Mouse (Mus musculus) hindbrain, embryonic 14.5 days (tissue): Measurements from ENCODE around the gene Osm. TPM values are rescaled to one million over a fixed set of nuclear protein-coding genes. Genes with fewer than 3 reads are reported as not detected.

Source experiments
- ATAC-seq: fragments of 200-750 bp; cut with Nextera tagmentation; 2 replicates; pipeline ENCODE4 v1.8.0; 2017; ENCODE audit warnings: moderate number of reproducible peaks, mild to moderate bottlenecking, moderate TSS enrichment, moderate library complexity; ENCODE audit not compliant: low FRiP score
- DNase-seq: peaks from one replicate; pipeline ENCODE4 v3.0.0-alpha.2; 2015; ENCODE audit warnings: low spot score
- H3K27ac ChIP-seq: fragments of 300-500 bp; sonication (generic); 2 replicates; pipeline ENCODE4 v1.5.1; 2014; ENCODE audit warnings: mild to moderate bottlenecking, moderate library complexity
- H3K27me3 ChIP-seq: fragments of 300-500 bp; sonication (generic); 2 replicates; pipeline ENCODE4 v1.6.1; 2014; ENCODE audit warnings: mild to moderate bottlenecking, low read length, mixed read lengths; ENCODE audit not compliant: control insufficient read depth, insufficient read depth
- H3K36me3 ChIP-seq: fragments of 300-500 bp; sonication (generic); replicated peaks from 2 replicates; pipeline ENCODE4 v1.6.1; 2014; ENCODE audit not compliant: control insufficient read depth, insufficient read depth
- H3K4me1 ChIP-seq: fragments of 300-500 bp; sonication (generic); replicated peaks from 2 replicates; pipeline ENCODE4 v1.6.1; 2014; ENCODE audit warnings: antibody characterized with exemption, low read length, mixed read lengths; ENCODE audit not compliant: control insufficient read depth, insufficient read depth
- H3K4me2 ChIP-seq: fragments of 300-500 bp; sonication (generic); replicated peaks from 2 replicates; pipeline ENCODE4 v1.6.1; 2014; ENCODE audit warnings: mild to moderate bottlenecking, moderate library complexity
- H3K4me3 ChIP-seq: fragments of 300-500 bp; sonication (generic); replicated peaks from 2 replicates; pipeline ENCODE4 v1.5.1; 2014; ENCODE audit warnings: mild to moderate bottlenecking, low read length
- H3K9ac ChIP-seq: fragments of 300-500 bp; sonication (generic); 2 replicates; pipeline ENCODE4 v1.6.1; 2014
- H3K9me3 ChIP-seq: fragments of 300-500 bp; sonication (generic); 2 replicates; pipeline ENCODE4 v1.6.1; 2016; ENCODE audit warnings: low read length; ENCODE audit not compliant: control insufficient read depth
- WGBS: fragments of 180-500 bp; shearing (Covaris S2); extraction: QIAGEN DNeasy Blood & Tissue Kit; methylation state at CpG from one replicate; pipeline ENCODE4 v1.1.7; 2014; 5-methylcytosine and 5-hydroxymethylcytosine counted together
- polyA plus RNA-seq: library from polyadenylated mRNA; unstranded; fragments of >200 nt; fragmentation: Nextera tagmentation; extraction: Ambion mirVana; gene quantifications from 2 replicates; pipeline ENCODE4 v1.2.1, GENCODE M21; 2014

The Osm gene
- polyA plus RNA-seq, 1 experiment from 2014 or later, result not detected

DNA sequence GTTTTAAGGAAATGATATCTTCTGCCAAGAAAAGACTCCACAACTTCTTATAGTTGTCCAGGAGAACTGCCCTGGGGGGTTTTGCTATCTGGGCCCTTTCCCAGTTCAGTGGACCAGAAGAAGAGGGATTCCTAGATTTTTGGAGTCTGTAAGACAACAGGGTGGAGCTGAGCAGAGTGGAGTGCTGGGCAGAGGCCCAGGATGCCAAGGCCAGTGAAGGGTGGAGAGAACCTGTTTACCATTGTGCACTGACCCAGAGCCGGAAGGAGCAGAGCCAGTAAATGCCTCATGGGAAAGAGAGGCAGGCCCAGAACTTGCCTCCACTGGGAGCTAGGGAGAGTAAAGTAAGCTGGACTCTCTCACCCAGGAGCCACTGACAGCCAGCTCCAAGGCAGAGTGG is 38.5 kb upstream of the Osm start:
- Histone ChIP-seq H3K27me3 (no peaks in the 10 kb centered on the region), H3K4me1 (no peaks in the 10 kb centered on the region), H3K4me2 (no peak overlapping the region), H3K4me3 (no peak overlapping the region), H3K36me3 (no peaks in the 10 kb centered on the region), H3K27ac (no peak overlapping the region), H3K9ac (no peak overlapping the region), H3K9me3 (no peaks in the 10 kb centered on the region)
- WGBS, result 58% methylated on average over 1 of the region's 1 CpGs
- DNase-seq (no peak), ATAC-seq (no peak)

DNA sequence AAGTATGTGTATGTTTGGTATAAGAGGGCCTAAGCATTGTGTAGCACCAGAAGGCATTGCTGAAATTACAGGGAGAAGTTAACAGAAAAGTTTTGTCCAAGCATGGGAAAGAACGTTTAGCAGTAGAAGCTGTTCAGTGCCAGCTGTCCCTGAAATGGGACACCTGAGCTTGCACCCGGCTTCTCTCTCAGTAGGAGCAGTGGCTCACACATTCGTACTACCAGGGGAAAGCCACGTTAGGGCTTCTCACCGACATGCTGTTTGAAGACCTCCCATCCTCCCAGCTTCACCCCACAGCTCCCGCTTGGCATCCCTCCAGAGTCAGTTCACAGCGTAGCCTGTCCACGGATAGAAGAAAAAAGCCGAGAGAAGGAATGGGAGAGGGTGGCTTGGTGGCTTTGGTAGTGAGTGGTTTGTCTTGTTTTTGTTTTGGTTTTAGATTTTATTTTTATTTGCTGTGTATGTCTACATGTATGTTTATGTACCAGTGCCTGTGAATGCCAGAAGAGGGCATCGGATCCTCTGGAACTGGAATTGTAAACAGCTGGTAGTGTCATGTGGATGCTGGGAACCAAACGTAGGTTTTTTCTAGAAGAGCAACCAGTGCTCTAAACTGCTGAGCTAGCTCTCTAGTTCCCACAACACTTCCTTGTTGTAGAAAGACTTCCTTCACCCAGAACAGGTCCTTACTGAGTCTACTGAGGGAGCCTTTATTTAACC is 34.1 kb upstream of the Osm start:
- Histone ChIP-seq H3K4me3 (no peak overlapping the region), H3K4me2 (no peak overlapping the region), H3K36me3 (peaks cover 1% of the 10 kb centered on the region; the same call in 1 of the 2 replicates), H3K9ac (no peak overlapping the region), H3K27ac (no peak overlapping the region), H3K9me3 (no peaks in the 10 kb centered on the region), H3K27me3 (no peaks in the 10 kb centered on the region), H3K4me1 (no peaks in the 10 kb centered on the region)
- no peak for ATAC-seq
- no peak for DNase-seq
- 73% methylated on average over 11 of the region's 11 CpGs for WGBS

DNA sequence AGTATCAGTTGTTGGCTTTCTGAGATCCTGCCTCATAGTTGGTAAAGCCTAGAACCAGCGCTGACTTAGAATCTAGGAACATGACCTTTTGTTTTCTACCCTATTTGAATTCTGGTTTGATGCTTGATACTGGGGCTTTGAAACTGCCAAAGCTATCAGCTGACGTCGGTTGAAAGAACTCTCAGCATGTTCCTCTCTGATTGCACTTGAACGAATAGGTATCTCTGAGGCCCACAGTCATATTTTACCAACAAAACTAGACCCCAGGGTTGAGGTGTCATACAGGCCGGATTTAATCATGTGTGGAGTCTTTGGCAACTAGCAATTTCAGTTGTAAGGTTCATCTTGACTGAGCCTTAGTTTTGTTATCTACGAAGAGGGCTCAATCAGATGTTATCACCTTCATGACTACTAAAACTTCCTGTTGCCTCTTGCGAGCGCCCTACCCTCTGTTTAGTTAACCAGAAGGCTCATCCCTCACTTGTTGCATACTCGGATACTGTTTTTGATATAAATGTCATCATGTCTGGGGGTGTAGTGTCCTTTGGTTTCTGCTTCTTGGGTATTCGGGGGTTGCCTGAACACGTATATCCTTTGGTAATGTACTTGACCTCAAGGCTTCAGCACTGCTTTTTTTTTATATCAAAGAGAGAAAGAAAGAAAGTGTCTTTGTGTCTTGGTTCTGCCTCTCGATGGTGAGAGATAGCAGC is 33.1 kb upstream of the Osm start:
- Histone ChIP-seq H3K27ac (no peak overlapping the region), H3K4me2 (no peak overlapping the region), H3K9ac (no peak overlapping the region), H3K27me3 (no peaks in the 10 kb centered on the region), H3K4me3 (no peak overlapping the region), H3K4me1 (no peaks in the 10 kb centered on the region), H3K9me3 (no peaks in the 10 kb centered on the region), H3K36me3 (peaks cover 6% of the 10 kb centered on the region; the same call in 1 of the 2 replicates)
- DNase-seq (no peak), ATAC-seq (no peak)
- WGBS, result 86% methylated on average over 12 of the region's 12 CpGs

DNA sequence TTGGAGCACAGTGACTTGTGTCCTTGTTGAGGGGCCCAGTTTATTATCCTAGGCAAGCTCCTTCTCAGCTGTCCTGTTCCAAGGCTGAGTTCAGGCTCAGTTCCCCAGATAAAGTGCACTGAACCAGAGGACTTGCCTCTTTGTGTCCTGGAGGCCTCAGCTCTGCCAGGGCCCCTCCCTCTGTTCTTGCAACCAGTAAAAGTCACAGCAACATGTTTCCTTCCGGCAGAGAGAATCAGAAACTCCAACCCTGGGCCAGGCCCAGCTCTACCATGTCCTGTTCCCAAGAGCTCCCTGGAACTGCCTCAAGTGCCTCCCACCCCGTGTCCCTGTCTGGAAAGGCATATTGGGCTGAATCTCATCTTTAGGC is 32.5 kb upstream of the Osm start:
- no peak for ATAC-seq
- 37% methylated on average over 2 of the region's 2 CpGs for WGBS
- H3K27ac ChIP-seq, result no peak overlapping the region

DNA sequence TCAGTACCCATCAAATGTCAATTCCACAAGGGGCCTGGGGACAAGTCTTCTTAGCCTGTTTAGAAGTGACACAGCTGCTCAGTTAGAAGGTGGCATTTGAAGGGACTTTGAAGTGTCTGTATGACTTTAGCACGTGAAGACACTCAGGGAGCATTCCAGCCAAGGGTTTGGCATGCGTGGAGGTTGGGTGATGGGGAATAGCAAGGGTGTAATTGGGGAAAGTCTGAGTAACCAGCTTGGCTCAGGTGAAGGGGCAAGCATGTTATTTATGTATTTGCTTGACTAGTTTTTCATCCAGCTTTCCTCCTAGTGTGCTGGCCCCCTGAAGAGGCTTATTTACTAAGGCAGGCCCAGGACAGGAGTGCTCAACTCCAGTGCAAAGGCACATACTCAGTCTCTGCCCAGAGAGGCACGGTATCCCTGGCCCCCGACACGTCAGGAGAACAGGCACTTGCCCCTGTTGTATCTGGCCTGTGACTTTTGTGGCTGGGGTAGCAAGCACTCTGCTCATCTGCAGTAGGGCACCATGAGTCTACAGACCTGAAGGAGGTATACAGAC is 31.0 kb upstream of the Osm start:
- Histone ChIP-seq H3K4me2 (no peak overlapping the region), H3K9me3 (no peaks in the 10 kb centered on the region), H3K27ac (no peak overlapping the region), H3K9ac (no peak overlapping the region), H3K4me1 (no peaks in the 10 kb centered on the region), H3K27me3 (no peaks in the 10 kb centered on the region), H3K4me3 (no peak overlapping the region), H3K36me3 (peaks cover 25% of the 10 kb centered on the region)
- ATAC-seq, result no peak
- no peak for DNase-seq
- 86% methylated on average over 5 of the region's 5 CpGs for WGBS

More for the DNA sequence above, 32.5 kb upstream of the Osm start:
- Histone ChIP-seq H3K27me3 (no peaks in the 10 kb centered on the region), H3K4me3 (no peak overlapping the region), H3K9ac (no peak overlapping the region), H3K9me3 (no peaks in the 10 kb centered on the region), H3K36me3 (peaks cover 11% of the 10 kb centered on the region), H3K4me2 (no peak overlapping the region), H3K4me1 (no peaks in the 10 kb centered on the region)
- DNase-seq, result no peak

DNA sequence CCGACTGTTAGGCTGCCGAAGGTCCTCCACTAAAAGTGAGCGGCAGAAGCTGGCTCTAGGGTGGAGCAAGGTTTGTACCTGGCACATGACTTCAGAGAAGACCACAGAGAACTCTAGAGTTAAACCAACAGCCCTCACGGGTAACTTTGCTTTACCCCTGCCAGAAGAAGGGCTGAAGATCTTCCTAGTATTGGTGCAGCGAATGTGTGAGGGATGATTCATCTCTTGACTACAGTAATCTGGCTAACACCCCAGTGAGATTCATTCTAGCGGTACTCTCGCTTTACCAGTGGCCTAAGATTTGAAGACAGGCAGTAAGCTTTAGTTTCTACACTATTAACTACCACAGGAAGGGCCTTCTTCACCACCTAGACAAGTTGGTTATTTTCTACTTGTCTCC is 30.3 kb upstream of the Osm start:
- Histone ChIP-seq H3K4me3 (no peak overlapping the region), H3K27me3 (no peaks in the 10 kb centered on the region), H3K27ac (no peak overlapping the region), H3K4me1 (no peaks in the 10 kb centered on the region), H3K9ac (no peak overlapping the region), H3K9me3 (no peaks in the 10 kb centered on the region), H3K36me3 (peaks cover 33% of the 10 kb centered on the region), H3K4me2 (no peak overlapping the region)
- 91% methylated on average over 7 of the region's 7 CpGs for WGBS
- DNase-seq (no peak), ATAC-seq (no peak)

DNA sequence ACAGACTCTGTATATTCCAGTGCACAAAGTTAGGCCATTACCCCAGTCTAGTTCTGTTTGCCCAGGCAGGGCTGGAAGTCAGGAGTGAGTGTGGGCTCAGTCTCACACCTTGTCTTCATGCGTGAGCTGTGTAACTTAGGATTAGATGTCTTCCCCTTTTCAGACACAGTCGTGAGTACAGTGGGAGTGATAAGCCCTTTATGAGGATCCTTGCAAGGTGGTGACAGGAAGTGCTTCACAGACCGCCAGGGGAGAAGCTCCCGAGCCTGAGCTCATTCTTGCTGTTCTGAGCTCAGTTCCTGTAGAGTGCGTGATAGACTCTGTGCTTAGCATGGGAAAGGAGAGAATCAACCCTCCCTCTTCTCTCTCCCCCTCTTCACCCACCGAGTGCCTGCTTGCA is 29.7 kb upstream of the Osm start:
- DNase-seq (no peak), ATAC-seq (no peak)
- Histone ChIP-seq H3K36me3 (peaks cover 38% of the 10 kb centered on the region), H3K9ac (no peak overlapping the region), H3K4me1 (no peaks in the 10 kb centered on the region), H3K27me3 (no peaks in the 10 kb centered on the region), H3K9me3 (no peaks in the 10 kb centered on the region), H3K4me2 (no peak overlapping the region), H3K4me3 (no peak overlapping the region), H3K27ac (no peak overlapping the region)
- 86% methylated on average over 6 of the region's 6 CpGs for WGBS

DNA sequence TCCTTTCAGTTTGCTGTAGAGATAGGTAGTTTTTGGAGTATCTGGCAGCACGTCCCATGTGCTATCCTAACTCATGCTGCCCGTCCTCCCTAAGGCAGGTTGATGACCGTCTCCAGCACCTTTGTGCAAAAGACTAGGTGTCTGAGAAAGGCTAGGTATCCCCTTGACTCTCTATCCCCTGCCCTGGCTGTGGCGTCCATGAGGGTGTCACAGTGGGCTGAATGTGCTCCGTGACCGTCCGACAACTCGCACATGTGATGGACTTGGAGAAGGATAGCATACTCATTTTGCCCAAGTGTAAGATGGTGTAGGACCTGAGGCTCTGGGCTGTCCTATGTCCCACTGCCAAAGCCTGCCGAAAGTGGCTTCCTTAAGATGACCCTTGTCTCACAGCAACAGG is 28.6 kb upstream of the Osm start:
- Histone ChIP-seq H3K4me3 (no peak overlapping the region), H3K4me2 (no peak overlapping the region), H3K36me3 (peaks cover 48% of the 10 kb centered on the region), H3K4me1 (no peaks in the 10 kb centered on the region), H3K27me3 (no peaks in the 10 kb centered on the region), H3K9ac (no peak overlapping the region), H3K27ac (no peak overlapping the region), H3K9me3 (no peaks in the 10 kb centered on the region)
- no peak for DNase-seq
- ATAC-seq, result no peak
- 97% methylated on average over 9 of the region's 9 CpGs for WGBS

DNA sequence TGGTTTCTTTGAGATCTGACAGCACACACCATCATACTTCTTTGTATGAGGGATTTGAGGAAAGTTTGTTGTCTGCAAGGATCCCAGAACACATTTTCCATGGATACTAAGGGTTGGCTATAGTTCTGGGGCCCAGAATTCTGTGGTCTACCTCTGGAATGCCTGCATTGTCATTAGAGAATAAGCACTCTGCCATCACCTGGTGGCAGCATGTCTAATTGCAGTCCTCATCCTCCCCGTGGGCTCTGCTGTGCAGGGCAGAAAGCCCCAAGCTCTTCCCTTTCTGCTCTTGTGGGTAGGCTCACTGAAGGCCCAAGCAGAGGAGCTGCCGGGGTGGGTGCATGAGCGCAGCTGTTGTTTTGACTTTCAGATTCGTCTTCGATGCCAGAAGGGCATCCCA is 26.7 kb upstream of the Osm start:
- no peaks in the 10 kb centered on the region for H3K9me3 ChIP-seq
- H3K27ac ChIP-seq, result no peak overlapping the region
- 78% methylated on average over 5 of the region's 5 CpGs for whole genome bisulfite sequencing
- no peak overlapping the region for H3K4me2 ChIP-seq
- no peak overlapping the region for H3K9ac ChIP-seq
- ATAC-seq, result no peak
- no peak overlapping the region for H3K4me3 ChIP-seq
- H3K36me3 ChIP-seq, result peaks cover 65% of the 10 kb centered on the region
- no peaks in the 10 kb centered on the region for H3K4me1 ChIP-seq
- no peak for DNase-seq
- no peaks in the 10 kb centered on the region for H3K27me3 ChIP-seq
